Mouse (Mus musculus) ovary, adult 18-20 months (tissue): ENCODE measurements around the gene Prkg1.
A peak's percentile ranks its signal among the peaks of the same experiment; 100 is the strongest.

Experiments
- DNase-seq: peaks from one replicate; pipeline ENCODE4 v3.0.0; 2022; ENCODE audit warnings: low spot score, mixed read lengths

The Prkg1 gene

DNA sequence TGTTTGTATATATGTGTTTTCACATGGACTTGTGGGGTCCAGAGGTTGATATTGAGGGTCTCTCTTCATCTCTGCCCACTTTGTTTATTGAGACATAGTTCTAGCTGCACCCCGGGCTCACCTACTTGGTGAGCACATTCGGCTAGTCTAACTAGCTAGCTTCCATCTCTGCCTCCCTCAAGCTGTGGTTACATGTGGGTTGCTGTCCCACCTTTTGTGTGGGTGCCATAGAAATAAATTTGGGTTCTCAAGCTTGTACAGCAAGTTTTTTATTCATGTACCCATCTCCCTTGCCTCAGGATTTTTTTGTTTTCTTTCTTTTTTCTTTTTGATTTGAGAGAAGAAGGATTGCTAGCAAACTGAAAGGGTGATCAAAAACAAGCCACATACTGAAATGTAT is 617.4 kb downstream of the Prkg1 start:
- DNase-seq = no peak

DNA sequence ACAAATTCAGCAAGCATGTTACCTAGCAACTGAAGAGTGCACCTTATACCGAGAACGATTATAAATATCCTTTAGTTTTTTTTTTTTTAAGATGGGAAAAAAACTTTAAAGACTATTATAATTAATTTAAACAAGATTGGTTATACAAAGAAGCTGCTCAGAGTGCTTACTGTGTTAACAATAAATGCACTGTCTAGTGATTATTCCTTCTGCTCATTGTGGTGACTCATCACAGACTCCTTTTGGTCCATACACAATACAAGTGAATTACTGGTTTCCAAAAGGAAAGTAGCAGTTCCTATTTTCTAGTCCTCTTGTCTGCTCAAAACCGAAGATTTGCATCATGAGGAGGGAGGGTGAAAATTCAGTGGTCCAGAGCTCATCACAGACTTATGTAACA is 618.7 kb downstream of the Prkg1 start:
- no peak for DNase-seq

DNA sequence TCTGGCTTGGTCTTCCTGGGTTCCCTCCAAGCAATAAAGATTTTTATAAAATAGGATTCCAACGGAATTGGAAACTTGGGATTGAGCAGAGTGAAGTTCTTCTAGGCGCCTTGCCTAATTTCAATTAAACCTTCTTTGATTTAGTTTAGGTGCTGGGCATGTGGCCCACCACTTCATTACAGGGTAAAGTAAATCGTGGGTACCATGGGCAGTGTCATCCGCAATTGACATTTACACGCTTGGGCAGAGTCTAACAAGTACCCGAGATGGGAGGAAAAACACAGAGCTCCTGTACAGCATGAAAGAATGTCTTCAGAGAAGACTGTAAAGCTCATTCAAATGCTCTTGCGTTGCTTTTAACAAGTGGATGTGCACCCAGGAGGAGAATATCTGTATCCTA is 622.9 kb downstream of the Prkg1 start:
- no peak for DNase-seq

DNA sequence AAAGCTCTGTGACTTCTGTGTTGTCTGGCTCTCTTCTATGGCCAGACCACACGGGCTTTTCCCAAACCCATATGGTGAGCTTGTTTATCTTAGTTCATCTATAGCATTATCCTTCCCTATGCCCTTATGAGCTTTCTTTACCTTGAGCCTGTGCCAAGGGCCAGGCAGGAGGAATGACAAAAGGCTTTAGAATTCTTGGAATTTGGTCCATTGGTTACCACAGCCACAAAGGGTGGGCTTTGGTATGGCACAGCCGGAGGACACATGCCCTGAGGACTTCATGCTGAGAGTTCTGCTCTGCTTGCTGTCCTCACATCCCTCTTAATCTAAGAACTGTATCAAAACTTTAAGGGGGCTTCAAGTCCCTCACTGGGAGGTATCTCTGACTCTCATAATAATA is 628.5 kb downstream of the Prkg1 start:
- no peak for DNase-seq

DNA sequence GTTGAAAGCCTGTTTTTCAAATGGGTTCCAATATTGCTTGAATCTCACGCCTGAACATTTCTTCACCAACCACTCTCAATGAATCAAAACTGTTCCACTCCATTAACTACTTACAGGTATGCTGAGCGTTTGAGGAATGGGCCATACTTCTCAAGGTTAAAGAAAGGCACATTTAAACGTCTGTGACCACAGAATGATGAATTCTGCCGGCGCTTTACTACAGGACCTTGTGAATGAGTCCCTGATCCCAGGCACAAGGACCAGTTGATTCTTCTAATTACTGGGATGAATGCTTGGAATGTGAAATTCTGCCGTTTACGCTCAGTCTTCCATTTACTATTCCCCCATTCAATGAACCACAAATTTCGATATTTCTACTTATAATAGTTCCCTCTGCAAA is 632.2 kb downstream of the Prkg1 start:
- no peak for DNase-seq

DNA sequence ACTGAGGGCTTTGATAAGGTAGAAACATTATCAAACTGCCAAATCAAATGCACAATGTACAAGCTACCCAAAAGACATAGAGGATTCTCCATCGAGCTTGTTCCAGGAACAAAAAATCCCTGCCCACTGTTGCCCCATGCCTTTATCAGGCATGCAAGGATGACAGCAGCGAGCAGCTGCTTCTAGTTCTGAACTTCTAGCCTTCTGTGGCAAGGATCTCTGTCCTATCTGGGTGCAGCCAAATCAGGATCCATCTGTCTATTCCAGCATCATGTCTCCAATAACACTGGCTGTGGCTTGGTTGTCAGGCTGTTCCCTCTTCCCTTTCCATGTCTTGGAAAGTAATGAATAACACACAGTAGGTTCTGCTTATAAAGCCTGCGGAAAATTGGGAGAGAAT is 640.2 kb downstream of the Prkg1 start:
- no peak for DNase-seq

DNA sequence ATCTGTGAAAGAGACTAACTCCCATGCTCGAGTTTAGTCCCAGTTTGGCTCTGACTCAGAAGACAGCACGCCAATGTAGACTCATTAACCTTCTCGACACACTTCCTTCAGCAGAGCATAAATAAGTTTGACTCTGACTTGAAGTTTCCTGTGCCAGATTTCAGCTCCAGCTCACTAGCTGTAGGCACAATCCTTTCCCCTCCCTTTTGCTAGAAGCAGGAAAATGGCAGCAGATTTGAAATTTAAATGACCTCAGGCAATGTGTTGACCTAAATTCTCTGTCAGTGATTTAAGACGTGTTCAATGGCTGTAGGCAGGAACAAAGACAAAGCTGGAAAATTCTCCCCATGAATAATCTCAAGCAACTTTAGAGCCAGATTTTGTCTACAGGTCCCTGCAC is 650.1 kb downstream of the Prkg1 start:
- no peak for DNase-seq

DNA sequence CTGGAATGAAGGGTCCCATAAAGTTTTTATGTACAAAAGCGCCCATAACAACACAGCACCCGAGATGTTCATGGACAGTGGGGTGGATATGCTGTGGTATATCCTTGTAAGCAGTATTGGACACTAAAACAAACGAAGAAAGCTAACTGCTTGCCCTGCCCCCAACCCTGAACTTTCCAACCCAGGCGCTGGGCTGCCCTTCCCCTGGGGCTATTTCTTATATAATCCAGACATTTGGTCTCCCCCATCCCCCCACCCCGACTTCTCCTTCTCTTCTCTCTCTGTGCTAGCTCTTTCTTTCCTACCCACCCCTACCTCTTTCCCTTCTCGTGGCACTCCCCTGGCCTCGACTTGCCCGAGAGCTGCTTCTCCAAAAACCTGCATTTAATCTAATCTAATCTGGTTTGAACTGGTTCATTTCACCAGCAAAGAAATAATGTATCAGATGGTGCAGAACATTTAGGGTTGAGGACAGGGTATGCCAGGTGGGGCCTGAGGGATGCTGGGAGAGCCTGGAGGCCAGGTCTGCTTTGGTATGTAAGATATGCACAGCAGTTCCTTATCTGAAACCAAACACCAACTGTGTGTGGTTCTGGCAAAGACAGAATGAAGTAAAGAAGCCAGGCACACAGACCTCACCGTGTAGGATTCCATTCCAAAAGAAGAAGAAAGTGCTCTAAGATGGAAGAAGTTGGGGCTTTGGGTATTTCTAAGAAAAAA is 657.8 kb downstream of the Prkg1 start:
- DNase-seq = no peak

DNA sequence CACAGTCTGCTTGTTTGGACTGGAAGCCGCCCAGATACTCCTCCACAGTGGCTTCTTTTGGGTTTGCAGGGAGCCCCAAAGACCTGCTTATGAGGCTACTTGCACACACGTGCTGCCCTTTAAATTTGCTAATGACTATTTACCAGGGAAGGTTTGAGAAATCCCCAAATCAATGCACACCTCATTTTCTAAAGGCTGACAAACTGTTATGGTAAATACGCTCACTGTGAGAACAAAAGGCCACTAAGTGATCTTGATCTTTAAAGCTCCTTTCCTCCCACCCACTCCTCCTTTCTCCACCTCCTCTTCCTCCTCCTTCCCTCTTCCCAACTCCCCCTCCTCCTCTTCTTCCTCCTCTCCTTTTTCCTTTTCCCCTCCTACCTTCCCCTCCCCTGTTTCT is 658.8 kb downstream of the Prkg1 start:
- no peak for DNase-seq

DNA sequence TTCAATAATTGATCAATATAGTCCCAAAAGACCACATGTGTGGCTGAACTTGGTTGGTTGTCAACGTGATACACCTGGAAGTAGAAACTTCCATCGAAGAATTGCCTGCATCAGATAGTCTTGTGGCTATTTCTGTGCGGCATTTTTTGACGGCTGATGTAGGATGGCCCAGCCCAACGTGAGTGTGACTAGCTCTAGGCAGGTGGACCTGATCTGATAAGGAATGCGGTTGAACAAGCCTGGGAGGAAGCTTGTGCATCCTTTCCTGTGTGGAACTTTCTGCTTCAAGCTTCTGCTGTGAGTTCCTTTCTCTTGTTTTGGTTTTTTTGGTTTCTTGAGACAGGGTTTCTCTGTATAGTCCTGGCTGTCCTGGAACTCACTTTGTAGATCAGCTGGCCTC is 660.1 kb downstream of the Prkg1 start:
- no peak for DNase-seq

DNA sequence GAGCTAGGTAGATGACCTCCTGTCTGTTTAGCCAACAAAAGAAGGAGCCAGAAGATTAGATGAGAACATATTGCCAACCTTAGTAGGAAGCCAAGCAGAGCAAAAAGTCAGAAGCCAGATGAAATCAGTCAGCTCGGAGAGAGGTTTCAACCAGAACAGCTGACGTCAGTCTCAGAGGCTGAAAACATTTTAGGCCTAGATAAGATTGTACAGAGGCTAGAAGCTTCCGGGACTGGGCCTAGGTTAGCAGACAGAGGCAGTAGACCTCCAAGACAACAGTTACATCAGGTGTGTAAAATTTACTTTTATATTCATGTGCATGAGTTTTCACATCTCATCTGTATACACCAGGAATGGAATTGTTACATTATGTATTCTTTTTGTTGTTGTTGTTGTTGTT is 665.5 kb downstream of the Prkg1 start:
- DNase-seq = no peak

DNA sequence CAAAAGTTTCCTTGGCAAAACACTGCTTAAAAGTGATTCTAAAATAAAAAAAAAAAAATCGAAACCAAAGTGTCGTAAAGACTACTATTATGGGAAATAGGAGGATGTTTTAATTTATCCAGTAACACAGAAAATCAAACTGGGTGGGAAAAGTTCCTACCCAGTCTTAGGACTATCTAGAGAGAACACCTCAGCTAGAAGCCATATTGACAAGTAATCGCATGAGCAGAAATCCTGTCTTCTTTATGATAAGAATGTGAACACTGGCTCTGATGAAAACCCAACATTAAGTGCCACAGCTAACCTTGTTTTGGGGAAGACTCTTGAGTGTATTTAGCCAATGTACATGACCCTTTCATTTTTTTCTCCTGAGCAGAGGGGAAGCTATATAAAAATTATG is 667.0 kb downstream of the Prkg1 start:
- DNase-seq = no peak

DNA sequence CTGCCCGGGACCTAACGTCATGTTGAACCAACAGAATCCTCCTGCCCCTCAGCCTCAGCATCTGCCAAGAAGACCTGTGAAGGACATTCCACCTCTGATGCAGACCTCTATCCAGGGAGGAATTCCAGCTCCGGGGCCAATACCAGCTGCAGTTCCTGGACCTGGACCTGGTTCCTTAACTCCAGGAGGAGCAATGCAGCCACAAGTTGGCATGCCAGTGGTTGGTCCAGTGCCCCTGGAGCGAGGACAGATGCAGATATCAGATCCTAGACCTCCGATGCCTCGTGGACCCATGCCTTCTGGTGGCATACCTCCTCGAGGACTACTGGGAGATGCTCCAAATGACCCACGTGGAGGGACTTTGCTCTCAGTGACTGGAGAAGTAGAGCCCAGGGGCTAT is 681.1 kb downstream of the Prkg1 start:
- no peak for DNase-seq

DNA sequence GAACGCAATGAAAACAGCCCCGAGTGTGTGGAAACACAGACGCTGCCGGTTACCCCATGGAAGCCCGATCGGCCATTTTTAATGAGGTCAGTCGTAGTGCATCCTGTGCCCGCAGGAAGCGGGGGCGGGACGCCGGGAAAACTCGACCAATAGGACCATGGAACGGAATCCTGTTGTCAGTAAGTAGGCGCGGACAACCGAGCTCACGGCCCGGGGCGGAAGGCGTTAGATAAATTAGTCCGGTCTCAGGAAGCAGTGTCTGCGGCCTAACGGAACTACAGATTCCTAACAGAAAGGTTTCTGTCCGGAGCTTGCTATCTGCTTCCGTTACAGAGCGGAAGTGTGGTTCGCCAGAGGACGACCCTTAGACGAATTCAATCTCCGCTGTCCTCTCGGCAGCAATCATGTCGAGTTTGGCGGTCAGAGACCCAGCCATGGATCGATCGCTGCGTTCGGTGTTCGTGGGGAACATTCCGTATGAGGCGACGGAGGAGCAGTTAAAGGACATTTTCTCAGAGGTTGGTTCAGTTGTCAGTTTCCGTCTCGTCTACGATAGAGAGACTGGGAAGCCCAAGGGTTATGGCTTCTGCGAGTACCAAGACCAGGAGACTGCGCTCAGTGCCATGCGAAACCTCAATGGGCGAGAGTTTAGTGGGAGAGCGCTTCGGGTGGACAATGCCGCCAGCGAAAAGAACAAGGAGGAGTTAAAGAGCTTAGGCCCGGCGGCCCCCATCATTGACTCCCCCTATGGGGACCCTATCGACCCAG is 682.0 kb downstream of the Prkg1 start, which contains the start of gene Cstf2t:
Cstf2t (plus strand) TSS at position 176 of the 768 bp plus-strand sequence.
- peak; percentile 98 for DNase-seq

DNA sequence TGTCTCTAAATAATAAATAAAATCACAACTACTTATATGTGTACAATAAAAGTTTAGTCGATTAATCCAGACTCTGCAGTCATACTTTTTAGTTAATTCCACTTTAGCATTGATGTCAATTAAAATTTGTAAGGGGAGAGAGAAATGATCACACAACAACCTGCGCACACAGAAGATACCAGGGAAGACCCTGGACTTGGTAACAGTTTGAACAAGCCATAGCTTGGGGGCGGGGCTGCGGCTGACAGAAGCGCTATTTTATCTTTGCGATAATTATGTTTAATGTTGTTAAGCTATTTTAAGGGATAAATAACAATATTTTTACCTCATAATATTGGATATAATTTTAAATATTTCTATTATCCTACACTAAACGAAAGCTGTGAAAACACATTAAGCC is 682.6 kb downstream of the Prkg1 start:
- DNase-seq = no peak

DNA sequence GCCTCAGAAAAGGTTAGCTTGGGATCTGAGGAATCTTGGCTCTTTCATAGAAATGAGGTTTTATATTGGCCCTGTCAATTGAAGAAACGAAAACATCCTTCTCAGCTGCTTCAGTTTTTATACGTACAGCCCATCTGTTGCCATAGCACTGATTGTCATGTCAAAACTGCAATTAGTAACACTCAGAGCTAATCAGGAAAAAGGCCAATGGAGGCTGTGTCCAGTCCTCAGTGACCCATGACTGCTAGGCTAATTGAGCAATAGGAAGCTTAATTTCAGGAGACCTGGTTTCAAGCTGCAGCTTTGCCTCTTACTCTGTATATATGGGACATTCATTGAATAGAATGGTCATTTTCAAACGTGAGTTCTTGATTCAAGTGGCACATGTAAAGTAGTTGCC is 686.6 kb downstream of the Prkg1 start:
- DNase-seq = no peak

DNA sequence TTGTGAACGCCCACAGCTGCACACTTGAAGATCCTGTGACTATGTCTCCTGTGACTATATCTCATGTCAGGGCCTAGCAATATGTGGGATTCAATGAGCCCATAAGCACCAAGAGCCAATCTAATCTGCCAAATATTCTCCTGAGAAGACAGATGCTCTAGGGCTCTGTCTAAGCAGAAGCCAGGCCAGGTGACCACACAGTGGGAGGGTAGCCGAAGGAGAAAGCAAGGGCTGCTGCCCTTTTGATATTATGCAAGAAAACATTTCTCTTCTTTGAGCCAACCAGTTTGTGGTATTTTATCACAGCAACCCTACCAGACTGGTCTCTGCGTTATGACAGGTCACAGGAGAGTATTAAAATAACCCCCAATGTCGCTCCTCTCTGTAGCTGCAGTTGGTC is 688.7 kb downstream of the Prkg1 start:
- DNase-seq = no peak

DNA sequence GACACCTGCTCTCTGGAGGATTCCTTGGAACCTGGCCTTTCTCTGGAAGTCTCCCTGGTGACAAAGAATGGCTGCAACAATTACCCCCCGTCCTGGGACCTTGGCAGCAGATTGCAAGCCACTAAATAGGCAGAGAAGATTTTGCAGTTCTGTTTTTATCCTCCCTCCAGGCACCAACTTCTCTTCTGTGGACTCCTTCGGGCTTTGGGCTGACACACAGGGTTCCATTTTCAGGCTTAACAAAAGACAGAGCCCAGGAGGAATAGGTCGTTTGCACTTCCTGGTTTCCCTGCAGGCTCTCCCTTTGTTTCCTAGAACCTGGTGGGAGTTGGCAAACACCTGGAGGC is 690.1 kb downstream of the Prkg1 start:
- no peak for DNase-seq

DNA sequence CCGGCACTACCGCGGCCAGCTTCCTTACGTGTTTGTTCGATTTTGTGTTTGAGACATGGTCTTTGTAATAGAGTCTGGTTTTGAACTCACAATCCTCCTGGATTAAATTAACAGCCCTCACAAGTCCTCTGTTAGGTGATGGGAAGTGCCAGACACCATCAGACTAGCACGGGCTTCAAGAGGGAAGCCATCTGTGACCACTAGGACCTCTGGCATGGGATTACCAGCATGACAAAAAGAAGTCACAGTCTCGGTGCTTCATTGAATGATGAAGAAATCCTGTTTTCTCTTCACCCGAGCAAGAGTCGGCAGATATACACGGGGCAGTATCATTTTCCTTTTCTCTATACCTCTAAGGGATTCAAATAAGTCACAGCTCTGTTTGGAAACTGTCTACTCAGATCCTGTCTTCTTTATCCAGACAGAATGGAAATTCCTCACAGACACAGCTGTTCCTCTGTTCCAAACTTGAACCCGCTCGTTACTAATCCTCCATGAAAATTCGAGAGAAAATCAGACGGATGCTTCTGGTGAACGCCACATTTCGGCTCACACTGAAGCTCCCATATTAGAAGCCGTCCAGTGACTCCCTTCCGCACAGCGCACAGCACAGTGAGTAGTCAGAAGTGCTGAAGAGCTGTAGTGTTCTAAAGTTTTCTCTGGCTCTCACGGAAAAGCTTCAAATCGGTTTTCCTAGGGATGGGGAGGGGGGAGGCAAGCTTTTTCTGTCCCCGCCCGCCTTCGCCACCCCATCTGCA is 690.7 kb downstream of the Prkg1 start:
- no peak for DNase-seq

DNA sequence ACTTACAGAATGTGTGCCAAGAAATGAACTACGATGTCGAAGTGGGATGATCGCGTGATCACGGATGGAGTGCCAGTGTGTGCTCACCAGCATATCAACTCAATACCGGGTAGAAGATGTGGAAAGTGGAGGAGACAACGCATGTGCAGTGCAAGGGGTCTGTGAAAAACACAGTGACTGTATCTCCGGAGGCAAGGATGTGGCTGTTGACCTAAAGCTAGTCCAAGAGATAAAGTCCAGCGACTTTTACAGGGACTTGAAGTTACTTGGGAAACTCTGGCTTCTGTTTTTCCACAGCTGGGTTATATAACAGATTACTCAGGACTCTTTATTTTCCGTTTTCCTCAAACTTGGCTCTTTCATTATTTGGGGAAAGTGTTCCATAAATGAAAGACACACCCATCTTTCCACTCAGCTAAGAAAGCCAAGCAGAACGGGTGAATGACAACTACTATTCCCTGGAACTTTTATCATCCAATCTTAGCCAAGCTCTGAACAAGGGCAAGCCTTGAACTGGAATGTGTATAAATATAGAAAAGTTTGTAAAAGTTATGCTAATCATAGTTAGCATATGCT is 699.5 kb downstream of the Prkg1 start:
- DNase-seq = no peak

DNA sequence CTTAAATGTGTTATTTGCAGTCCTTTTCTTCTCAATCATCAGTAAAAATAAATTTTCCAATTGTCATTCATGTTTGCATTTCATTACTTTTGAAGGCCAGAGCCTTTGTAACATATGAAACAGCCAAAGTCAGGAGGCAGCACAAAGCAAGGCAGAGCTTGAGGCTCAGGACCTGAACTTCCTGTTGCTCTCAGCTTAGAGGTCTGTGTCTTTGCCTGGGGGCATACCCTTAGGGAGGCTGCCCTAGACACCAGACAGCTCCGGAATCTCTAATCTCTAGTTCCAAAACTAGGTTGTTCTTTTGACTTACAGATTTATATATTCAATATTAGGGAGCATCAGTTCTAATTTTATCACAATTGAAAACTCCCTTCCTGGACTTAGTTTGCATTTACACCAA is 700.1 kb downstream of the Prkg1 start:
- DNase-seq = no peak

DNA sequence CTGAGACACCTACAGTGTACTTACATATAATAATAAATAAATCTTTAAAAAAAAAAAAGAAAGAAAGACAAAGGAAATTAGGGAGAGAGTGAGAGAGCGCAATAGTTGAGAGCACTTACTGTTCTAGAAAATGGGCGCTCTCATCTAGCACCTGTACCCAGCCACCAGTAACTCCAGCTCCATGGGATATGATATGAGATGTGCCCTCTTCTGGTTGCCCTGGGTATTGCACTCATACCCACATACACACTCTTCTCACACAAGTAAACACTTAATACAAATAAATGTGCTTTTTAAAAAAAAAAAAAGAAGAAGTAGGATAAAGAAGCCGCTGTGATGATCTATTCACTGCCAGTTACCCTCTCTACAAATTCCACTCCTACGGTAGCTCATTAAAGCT is 718.2 kb downstream of the Prkg1 start:
- no peak for DNase-seq
